Mouse (Mus musculus) E14TG2a.4 (cell line): ENCODE results near the gene Manbal.

Source experiments
- CTCF ChIP-seq: conservative IDR thresholded peaks from 2 replicates; pipeline ENCODE4 v1.5.1; 2014; ENCODE audit warnings: low read length
- NANOG ChIP-seq: IDR thresholded peaks from 2 replicates; pipeline ENCODE4 v1.6.1; 2014; ENCODE audit warnings: borderline replicate concordance, low read length, mixed read lengths
- POU5F1 ChIP-seq: IDR thresholded peaks from 2 replicates; pipeline ENCODE4 v1.6.1; 2014; ENCODE audit warnings: low read length, borderline replicate concordance

DNA sequence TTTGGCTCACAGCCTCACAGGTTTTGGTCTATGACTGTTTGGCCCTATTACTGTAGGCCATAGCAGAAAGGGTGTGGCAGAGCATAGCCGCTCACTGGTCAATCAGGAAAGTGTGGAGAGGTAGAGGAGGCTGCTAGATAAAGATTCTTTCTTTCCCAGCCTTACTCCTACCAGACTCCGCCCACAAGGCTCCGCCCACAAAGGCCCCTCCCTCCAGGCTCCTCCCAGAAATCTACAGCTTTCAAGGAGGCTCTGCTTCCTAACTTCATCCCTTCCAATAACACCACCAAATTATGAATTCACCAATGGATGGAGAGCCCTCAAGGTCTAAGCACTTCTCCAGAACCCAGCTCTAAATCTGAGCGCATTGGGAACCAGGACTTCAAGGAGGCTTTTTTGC is 14.2 kb upstream of the Manbal start:
- TF ChIP-seq CTCF (no peak), POU5F1 (no peak), NANOG (no peak)
